Mouse (Mus musculus) small intestine, adult 2 months (tissue): Measurements from ENCODE around the gene Ace3. TPM values are rescaled to one million over a fixed set of nuclear protein-coding genes. Genes with fewer than 3 reads are reported as not detected.

Source experiments
- H3K27ac ChIP-seq: fragments of 200-500 bp; 2 replicates; pipeline ENCODE4 v1.5.1; 2012; ENCODE audit warnings: low read depth, low read length, control low read depth, inconsistent platforms; ENCODE audit not compliant: insufficient read depth
- H3K27me3 ChIP-seq: fragments of 200-500 bp; 2 replicates; pipeline ENCODE4 v1.6.1; 2012; ENCODE audit warnings: mild to moderate bottlenecking, moderate library complexity, low read length, inconsistent platforms; ENCODE audit not compliant: control insufficient read depth, insufficient read depth
- H3K36me3 ChIP-seq: fragments of 200-500 bp; 2 replicates; pipeline ENCODE4 v1.6.1; 2012; ENCODE audit warnings: mild to moderate bottlenecking, low read length, control low read depth, inconsistent platforms; ENCODE audit not compliant: control insufficient read depth, insufficient read depth
- H3K4me1 ChIP-seq: fragments of 200-500 bp; 2 replicates; pipeline ENCODE4 v1.6.1; 2012; ENCODE audit warnings: low read length, inconsistent platforms, mixed read lengths; ENCODE audit not compliant: control insufficient read depth, insufficient read depth, insufficient read length
- H3K4me3 ChIP-seq: fragments of 200-500 bp; 2 replicates; pipeline ENCODE4 v1.5.1; 2012; ENCODE audit warnings: low read depth, mild to moderate bottlenecking, control low read depth, inconsistent platforms, low read length, moderate library complexity
- CTCF ChIP-seq: fragments of 200-500 bp; IDR thresholded peaks from 2 replicates; pipeline ENCODE4 v1.5.1; 2012; ENCODE audit warnings: low read depth, mild to moderate bottlenecking, control low read depth, inconsistent platforms, low read length, moderate library complexity, mixed read lengths; ENCODE audit not compliant: insufficient replicate concordance, insufficient read length; ENCODE audit errors: extremely low read depth
- POLR2A ChIP-seq: fragments of 200-500 bp; IDR thresholded peaks from 2 replicates; pipeline ENCODE4 v1.6.1; 2012; ENCODE audit warnings: low read depth, mild to moderate bottlenecking, control low read depth, inconsistent platforms, low read length, moderate library complexity
- WGBS: fragments of 180-500 bp; shearing (Covaris S2); methylation state at CpG from one replicate; pipeline ENCODE4 v1.1.7; 2018; 5-methylcytosine and 5-hydroxymethylcytosine counted together
- polyA plus RNA-seq: library from polyadenylated mRNA; depleted of rRNA; stranded (reverse); fragments of >200 nt; gene quantifications from 2 replicates; pipeline ENCODE4 v1.2.3, GENCODE M21; 2012; rRNA removed

The Ace3 gene
- polyA plus RNA-seq = not detected in 2 replicates

DNA sequence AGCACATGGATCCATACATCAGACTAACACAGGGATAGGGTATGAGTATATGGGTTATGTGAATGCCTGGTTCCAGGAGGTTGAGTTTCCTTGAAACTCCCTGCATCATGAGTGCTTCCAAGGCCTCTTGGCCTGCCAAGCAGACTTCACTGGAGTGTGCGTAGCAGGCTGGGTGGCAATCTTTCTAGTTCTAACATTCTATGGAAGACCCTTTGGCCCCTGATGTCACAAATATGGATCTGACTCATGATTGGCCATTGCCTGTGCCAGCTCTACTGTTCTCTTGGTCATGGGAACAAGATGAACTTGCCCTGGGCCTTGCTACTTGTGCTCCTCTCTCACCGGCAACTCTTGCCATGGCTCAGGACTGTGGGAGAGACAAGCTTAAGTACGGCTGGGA lies at the start of gene Ace3:
Gene Ace3, plus strand, starts transcription at position 301 of the 400 bp plus-strand sequence.
- no peaks in the 10 kb centered on the region for H3K4me1 ChIP-seq
- no peak for TF ChIP-seq POLR2A
- TF ChIP-seq CTCF = no peak
- WGBS = 94% methylated on average over 3 of the region's 3 CpGs
- peaks cover under 1% of the 10 kb centered on the region for H3K36me3 ChIP-seq
- peaks cover under 1% of the 10 kb centered on the region; the same call in 1 of the 2 replicates for H3K27me3 ChIP-seq
- no peak within 1 kb of the TSS for H3K4me3 ChIP-seq
- H3K27ac ChIP-seq = no peak within 1 kb of the TSS

DNA sequence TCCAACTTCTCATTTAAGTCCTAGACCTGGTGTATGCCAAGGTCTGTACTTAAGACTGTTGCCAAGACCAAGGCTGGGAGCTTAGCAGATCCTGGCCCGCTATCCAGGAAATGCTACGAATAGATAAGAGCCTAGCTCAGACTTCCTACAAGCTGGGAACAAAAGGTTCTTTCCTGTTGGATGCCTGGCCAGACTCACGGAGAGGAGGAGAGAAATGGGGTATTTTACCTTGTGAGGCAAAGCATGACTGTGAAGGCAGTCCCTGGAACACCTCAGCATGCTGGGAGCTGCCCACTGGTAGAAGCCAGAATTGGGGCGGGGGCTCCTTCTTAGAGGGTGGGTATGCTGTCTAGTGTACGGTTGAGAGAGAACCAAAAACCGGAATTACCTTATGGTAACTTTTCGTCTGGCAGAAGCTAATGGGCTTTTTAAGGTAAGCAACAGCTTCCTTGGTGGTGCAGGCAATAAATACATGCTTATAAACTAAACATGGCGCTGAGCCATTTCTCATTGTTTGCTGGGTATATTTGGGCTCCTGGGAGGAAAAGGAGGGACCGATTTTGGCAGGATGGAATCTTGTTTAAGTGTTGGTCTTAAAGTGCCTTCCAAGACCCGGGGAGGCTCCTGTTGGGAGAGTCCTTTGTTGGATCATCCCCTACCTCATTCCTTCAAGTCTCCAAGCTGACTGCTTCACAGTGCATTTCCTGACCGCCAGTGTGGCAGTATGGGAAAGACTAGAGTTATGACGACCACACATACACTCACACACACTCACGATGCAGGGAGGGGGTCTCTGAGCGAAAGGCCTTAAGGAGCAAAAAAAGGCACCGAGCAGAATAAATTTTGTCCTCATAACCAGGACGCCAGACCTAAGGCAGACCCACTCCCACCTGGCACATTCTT lies 49.5 kb upstream of the Ace3 start:
- TF ChIP-seq POLR2A (peak; percentile 16; the same call in 1 of the 2 replicates), CTCF (no peak)
- Histone ChIP-seq H3K27ac (peak overlapping the region; percentile 98), H3K4me3 (peak overlapping the region; percentile 61), H3K27me3 (no peaks in the 10 kb centered on the region), H3K4me1 (peaks cover 35% of the 10 kb centered on the region), H3K36me3 (no peaks in the 10 kb centered on the region)
- 32% methylated on average over 16 of the region's 16 CpGs for WGBS

GRCm38 (mm10) chr11:105946694-105947154 lies 47.8 kb upstream of the Ace3 start:
- no peaks in the 10 kb centered on the region for H3K36me3 ChIP-seq
- 26% methylated on average over 11 of the region's 11 CpGs for WGBS
- H3K4me1 ChIP-seq = peaks cover 46% of the 10 kb centered on the region
- no peaks in the 10 kb centered on the region for H3K27me3 ChIP-seq
- H3K4me3 ChIP-seq = peak overlapping the region; percentile 31
- TF ChIP-seq CTCF (no peak), POLR2A (no peak)
- H3K27ac ChIP-seq = peak overlapping the region; percentile 98

- TF ChIP-seq POLR2A = no peak
- no peak for TF ChIP-seq CTCF
- Histone ChIP-seq H3K27me3 (no peaks in the 10 kb centered on the region), H3K27ac (peak overlapping the region; percentile 92), H3K4me3 (no peak overlapping the region), H3K4me1 (peaks cover 53% of the 10 kb centered on the region), H3K36me3 (no peaks in the 10 kb centered on the region)
- 52% methylated on average over 2 of the region's 2 CpGs for WGBS
These were observed 46.2 kb upstream of the Ace3 start for GRCm38 (mm10) chr11:105948255-105948654.

GRCm38 (mm10) chr11:105950519-105950918 lies 44.0 kb upstream of the Ace3 start:
- Histone ChIP-seq H3K4me1 (peaks cover 54% of the 10 kb centered on the region), H3K4me3 (no peak overlapping the region), H3K27me3 (no peaks in the 10 kb centered on the region), H3K36me3 (no peaks in the 10 kb centered on the region), H3K27ac (peak overlapping the region; percentile 89)
- WGBS = 29% methylated on average over 4 of the region's 4 CpGs
- TF ChIP-seq CTCF (no peak), POLR2A (no peak)

DNA sequence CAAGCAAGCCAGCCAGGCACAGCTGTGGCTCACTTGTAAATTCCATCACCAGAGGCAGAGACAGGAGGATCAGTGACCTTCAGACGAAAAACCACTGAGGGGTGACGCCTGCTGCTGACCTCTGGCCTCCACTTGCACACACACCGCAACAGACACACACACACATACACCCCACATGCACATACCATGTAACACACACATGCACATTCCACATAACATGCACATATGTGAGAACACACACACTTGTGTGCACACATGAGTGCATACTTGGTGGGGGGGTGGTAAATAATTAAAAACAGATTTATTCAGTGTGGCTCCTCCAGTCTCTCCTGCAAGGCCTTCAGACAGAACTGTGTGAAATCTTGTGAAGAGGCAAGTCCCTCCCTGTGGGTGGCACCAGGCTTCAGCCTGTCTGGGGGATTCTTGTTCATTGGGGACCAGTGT lies 42.9 kb upstream of the Ace3 start:
- 69% methylated on average over 3 of the region's 3 CpGs for WGBS
- TF ChIP-seq CTCF (no peak), POLR2A (no peak)
- Histone ChIP-seq H3K36me3 (no peaks in the 10 kb centered on the region), H3K4me3 (no peak overlapping the region), H3K27me3 (no peaks in the 10 kb centered on the region), H3K27ac (peak overlapping the region; percentile 89; the same call in 1 of the 2 replicates), H3K4me1 (peaks cover 46% of the 10 kb centered on the region)

GRCm38 (mm10) chr11:105952111-105952510 lies 42.4 kb upstream of the Ace3 start:
- H3K36me3 ChIP-seq = no peaks in the 10 kb centered on the region
- peak overlapping the region; percentile 89; the same call in 1 of the 2 replicates for H3K27ac ChIP-seq
- no peaks in the 10 kb centered on the region for H3K27me3 ChIP-seq
- H3K4me3 ChIP-seq = no peak overlapping the region
- no peak for TF ChIP-seq POLR2A
- no peak for TF ChIP-seq CTCF
- peaks cover 43% of the 10 kb centered on the region for H3K4me1 ChIP-seq
- WGBS = 74% methylated on average over 9 of the region's 9 CpGs
